Mouse (Mus musculus) thymus, postnatal 4 days (tissue): Measurements from ENCODE around the gene B3gnt2.
A peak's percentile ranks its signal among the peaks of the same experiment; 100 is the strongest.
"Not testable (repeated sequence)": the region's sequence is repeated elsewhere in the genome, so short reads cannot be mapped to it uniquely, and the experiment has no call there.

Source experiments
- DNase-seq: peaks from one replicate; pipeline ENCODE4 v3.0.0; 2021

Gene B3gnt2

GRCm38 (mm10) chr11:22763556-22764295, 97.0 kb downstream of the B3gnt2 start:
- no peak for DNase-seq

DNA sequence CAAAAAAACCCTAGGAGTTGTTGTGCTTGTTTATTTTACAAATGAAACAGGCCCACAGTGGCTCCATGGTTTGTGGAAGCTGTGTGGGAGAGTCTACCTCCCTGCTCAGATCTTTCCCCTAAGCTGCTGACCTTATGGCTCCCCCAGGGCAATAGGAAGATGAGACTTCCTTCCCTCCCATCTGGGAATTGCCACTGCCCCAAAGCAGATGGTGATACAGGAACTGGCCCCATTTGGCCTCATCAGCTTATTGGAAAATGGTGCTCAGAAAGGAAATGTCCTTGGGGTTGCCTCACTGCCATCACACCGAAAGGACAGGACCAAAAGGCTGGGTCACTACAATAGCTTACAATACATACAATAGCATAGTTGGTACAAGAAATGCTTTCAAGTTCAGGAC, 97.7 kb downstream of the B3gnt2 start:
- DNase-seq: no peak

DNA sequence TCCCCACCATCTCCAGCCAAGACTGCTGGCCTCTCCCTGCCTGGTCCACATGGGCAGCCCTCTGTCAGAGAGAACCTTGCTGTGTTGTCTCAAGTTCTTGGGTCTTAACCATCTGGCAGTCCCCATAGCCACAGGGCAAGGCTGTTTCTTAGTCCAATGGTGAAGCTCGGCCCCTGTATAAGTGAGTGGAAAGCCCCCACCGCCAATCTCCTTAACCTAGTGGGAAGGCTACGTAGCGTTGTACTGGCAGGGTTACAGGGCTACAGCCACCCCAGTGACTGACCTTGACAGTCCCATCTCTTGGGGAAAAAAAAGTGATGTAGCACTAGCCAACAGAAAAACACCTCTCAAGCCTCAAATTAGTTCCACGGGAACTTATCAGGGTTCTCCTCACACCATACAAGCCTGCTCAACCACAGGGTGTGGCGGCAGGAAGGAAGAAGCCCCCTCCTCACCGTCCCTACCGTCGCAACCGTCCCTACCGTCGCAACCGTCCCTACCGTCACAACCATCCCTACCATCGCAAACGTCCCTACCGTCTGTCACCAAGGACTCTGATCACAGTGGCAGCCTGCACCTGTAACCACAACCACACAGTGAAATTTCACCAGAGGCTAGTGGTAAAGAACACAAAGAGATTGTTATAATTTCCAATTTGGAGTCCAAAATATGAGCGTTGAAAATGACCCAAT, 98.4 kb downstream of the B3gnt2 start:
- DNase-seq: peak; percentile 55

DNA sequence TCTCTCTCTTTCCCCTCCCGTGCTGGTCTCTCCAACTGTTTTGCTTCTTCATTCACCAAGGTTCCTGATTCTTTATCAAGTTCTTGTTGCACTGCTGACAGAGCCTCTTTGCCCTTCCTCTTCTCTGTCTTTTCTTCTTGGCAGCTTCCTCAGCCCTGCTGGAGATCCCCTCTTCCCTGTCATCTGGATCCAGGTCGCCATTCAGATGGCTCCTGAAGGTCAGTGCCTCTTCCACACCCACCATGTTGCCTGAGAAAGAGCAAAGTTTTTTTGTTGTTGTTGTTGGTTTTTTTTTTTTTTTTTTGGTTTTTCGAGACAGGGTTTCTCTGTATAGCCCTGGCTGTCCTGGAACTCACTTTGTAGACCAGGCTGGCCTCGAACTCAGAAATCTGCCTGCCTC, 101.0 kb downstream of the B3gnt2 start:
- DNase-seq: no peak

GRCm38 (mm10) chr11:22756168-22756980, 104.4 kb downstream of the B3gnt2 start:
- DNase-seq: no peak

- DNase-seq: peak; percentile 21
Measured at GRCm38 (mm10) chr11:22755180-22755579, 105.6 kb downstream of the B3gnt2 start.

GRCm38 (mm10) chr11:22752596-22752995, 108.2 kb downstream of the B3gnt2 start:
- DNase-seq: no peak

GRCm38 (mm10) chr11:22751592-22751991, 109.2 kb downstream of the B3gnt2 start:
- DNase-seq: no peak

- DNase-seq: no peak
Measured at GRCm38 (mm10) chr11:22747406-22747805, 113.4 kb downstream of the B3gnt2 start.

DNA sequence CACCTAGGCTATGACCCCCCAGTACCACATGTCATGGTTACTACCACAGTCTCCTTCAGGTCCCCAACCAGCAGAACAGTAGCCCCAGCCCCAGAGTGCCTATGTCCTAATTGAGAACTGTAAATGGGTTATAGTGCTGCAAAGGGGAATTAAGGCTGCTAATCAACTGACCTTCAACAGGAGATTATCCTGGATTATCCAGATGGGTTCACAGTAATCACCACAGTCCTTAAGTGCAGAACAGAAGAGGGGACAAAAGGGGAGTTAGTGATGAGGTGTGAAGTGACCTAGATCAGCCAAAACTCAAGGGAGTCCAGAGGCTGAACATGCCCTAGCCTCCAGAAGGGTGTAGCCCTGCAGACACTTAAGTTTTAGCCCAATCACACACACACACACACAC, 115.4 kb downstream of the B3gnt2 start:
- no peak for DNase-seq

DNA sequence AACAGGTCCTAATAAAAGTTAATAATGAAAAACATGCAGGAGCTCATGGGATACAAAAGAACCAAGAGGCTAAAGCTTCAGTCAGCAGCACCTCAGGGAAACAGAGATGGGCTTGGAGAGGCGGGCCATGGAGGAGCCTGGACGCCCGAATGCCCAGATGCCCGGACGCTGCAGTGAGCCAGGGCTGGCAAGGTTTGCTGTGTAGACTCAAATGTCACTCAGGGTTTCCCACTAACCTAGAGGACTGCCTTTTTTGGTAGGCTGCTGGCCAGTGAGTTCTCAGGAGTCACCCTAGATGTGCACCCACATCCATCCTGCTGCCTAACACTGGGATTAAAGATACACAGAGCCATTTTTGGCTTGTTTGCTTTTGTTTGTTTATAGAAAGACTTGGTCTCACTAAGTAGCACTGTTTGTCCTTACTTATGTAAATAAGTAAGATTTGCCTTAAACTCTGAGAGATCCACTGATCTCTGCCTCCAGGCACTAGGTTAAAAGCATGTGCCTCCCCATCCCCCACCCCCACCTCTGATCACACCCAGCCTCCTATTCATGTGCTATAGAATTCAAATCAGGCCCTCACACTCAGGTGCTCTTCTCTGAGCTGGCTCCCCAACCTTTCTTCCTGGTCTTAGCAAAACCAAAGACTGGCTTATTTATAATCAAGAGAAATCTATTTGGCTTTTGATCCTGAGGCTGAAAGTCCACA, 117.0 kb downstream of the B3gnt2 start:
- DNase-seq: no peak

DNA sequence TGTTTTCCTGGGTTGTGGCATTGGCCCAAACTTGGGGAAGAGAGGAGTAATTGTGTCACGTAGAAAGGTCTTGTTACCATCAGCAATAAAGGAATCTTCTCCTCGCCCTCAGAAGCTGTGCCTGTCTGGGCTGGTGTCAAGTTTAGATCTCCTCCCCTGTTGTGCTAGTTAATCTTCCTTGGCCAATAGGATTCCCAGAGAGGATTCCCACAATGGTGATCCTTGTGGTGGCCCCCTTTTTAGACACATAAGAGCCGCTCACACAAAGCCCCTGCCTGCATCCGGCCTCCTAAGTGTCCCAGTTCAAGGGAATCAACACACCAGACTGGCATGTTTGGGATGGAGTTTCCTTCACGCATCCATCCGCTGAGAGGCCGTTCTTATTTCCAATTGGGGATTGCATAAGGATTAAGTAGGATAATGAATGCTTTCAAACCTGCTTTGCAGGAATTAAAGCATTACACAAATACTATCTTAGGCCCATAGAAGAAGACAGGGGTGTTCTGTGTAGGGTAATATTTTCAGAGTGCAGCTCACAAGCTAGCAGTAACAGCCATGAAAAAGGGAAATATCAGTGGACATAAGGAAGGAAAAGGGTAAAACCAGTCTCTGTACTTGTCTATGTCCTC, 118.6 kb downstream of the B3gnt2 start:
- DNase-seq: no peak

DNA sequence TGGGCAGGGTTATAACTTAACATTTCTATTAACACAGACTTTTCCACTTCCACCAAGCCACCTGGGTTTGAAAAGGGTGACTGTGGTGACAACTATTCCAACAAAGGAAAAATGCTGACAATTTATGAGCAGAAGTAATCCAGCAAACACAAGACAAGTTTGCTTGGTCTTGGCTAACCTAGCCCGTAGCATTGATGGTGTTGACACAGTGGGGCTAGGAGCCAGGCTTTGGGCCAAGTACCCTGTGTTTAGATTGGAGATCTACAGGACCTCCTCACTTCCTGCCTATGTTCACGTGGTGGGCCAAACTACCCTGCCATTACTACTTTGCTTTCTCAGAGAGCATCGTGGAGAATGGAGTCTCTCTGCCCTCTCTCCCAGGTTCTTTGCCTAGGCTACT, 119.3 kb downstream of the B3gnt2 start:
- DNase-seq: no peak

GRCm38 (mm10) chr11:22739497-22740288, 121.1 kb downstream of the B3gnt2 start:
- no peak for DNase-seq

DNA sequence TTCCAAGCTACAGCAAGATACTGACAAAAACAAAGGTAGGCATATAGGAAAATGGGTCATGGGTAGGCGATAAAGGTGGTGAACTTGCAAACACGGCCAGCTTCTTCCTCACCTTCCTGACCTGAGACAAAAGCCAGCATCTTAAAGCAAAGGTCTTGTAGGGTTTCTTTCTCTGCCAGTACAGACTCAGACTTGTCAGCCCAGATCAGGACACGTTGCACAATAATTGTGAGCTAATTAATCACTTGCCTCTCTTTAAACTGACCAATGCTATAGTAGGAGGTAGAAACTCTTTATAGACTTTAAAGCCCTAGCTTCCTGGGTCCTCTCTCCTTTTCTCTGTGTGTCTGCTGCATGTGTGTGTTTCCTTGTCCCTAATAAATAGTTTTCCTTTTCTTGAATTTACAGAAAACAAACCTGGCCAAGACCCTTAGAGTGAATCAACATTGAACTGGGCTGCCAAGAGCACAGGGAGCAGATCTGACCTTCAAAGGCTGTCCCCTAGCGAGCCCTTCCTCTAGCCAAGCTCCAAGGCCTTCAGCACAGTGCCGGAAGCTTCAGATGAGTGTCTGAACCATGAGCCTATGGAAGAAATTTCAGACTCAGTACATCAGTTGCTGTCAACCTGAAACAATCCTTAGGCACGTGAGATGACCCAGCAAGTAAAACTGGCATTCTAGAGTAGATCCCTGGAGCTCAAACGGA, 124.1 kb downstream of the B3gnt2 start:
- no peak for DNase-seq

DNA sequence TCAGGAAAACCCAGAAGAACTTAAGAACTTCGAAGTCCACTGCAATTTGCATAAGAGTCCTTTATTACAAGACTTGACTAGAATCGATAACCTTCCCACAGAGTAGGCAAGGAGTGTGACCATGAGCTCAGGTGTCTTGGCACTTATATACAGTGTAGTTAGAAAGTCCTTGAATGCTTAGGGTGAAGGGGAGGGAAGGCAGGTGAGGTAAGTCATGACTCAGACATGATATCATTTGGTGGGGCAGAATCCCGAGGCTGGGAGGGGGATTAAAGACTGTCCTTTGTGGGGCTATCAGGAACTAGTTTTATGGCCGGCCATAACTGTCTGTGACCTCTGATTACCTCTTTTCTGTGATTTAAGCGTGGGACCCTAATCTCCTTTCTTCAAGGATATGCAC, 125.6 kb downstream of the B3gnt2 start:
- DNase-seq: not testable (repeated sequence)

- DNase-seq: no peak
Measured at GRCm38 (mm10) chr11:22733936-22734335, 126.8 kb downstream of the B3gnt2 start.

DNA sequence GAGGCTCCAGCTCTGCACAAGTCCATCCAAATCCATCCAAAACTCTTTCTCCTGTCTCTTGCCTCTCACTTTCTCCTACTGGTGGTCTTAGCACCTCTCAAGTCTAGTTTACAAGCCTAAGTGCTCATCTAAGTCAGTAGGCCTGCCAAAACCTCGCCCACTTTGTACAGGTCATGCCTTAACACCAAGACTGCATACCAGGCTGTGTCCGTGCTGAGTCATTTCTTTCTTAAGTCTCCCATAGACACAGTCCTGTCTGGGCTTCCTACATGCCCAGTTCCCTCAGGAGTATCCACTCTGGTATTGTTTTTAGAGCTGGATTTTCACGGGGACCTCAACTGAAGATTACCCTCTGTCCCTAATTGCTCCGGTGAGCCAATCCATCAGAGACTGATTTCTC, 127.9 kb downstream of the B3gnt2 start:
- no peak for DNase-seq

DNA sequence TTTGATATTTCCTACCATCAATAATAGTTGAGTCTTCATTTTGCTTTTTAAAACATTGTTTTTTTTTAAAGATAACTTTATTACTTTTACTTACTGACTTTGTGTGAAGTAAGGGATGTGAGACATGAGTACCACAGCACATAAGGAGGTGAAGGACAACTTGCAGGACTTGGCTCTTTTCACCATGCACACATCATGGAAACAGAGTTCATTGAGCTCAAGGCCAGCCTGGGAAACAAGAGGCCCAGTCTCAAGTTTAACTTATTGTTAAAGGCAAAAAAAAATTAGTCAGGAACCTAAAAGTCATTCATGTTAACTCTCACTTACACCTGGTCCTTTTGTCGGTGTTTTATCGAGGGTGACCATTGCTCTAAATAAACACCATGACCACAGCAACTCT, 137.7 kb downstream of the B3gnt2 start:
- DNase-seq: no peak

DNA sequence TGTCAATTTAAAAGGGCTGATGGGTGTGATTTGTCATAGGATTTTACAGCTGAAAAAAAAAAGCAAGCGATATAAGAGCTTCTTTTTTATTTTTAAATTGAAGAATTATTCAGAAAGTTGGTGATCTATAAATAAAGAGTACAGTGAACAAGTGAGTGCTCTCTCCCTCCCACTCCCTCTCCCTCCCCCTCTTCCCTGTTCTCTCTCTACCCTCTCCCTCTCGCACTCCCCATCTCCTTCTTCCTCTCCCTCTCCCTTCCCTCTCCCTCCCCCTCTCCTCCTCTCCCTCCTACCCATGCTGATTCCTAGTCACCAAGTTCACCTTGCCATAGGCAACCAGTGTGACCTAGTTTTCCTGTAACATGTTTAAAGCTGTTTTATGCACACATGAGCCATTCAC, 140.7 kb downstream of the B3gnt2 start:
- no peak for DNase-seq

GRCm38 (mm10) chr11:22719570-22719969, 141.2 kb downstream of the B3gnt2 start:
- DNase-seq: no peak
